Mouse (Mus musculus) E14TG2a.4 (cell line): ENCODE data around the gene Atf4.

Experiments
- CTCF ChIP-seq: conservative IDR thresholded peaks from 2 replicates; pipeline ENCODE4 v1.5.1; 2014; ENCODE audit warnings: low read length
- NANOG ChIP-seq: IDR thresholded peaks from 2 replicates; pipeline ENCODE4 v1.6.1; 2014; ENCODE audit warnings: borderline replicate concordance, low read length, mixed read lengths

GRCm38 (mm10) chr15:80250586-80250985 is 4.4 kb upstream of the Atf4 start:
- TF ChIP-seq CTCF (no peak), NANOG (no peak)
